Mouse (Mus musculus) lung, postnatal 0 days (tissue): Measurements from ENCODE around the gene Tnfrsf22.

ENCODE experiments used
- CTCF ChIP-seq: IDR thresholded peaks from 2 replicates; pipeline ENCODE4 v1.5.1; 2016; ENCODE audit warnings: antibody characterized with exemption, mild to moderate bottlenecking
- EP300 ChIP-seq: IDR thresholded peaks from 2 replicates; pipeline ENCODE4 v1.6.1; 2016; ENCODE audit warnings: antibody characterized with exemption, mild to moderate bottlenecking, control low read depth

GRCm38 (mm10) chr7:143692746-143693510 lies 43.5 kb upstream of the Tnfrsf22 start:
- TF ChIP-seq EP300 (no peak), CTCF (no peak)
